Mouse (Mus musculus) liver, postnatal 0 days (tissue): ENCODE measurements around the gene Ddx39b.
A peak's percentile ranks its signal among the peaks of the same experiment; 100 is the strongest.

Experiments
- CTCF ChIP-seq: sonication (generic); IDR thresholded peaks from 2 replicates; pipeline ENCODE4 v1.5.1; 2016; ENCODE audit warnings: antibody characterized with exemption, low read depth
- EP300 ChIP-seq: IDR thresholded peaks from 2 replicates; pipeline ENCODE4 v1.6.1; 2016; ENCODE audit warnings: antibody characterized with exemption, low read depth, mild to moderate bottlenecking

DNA sequence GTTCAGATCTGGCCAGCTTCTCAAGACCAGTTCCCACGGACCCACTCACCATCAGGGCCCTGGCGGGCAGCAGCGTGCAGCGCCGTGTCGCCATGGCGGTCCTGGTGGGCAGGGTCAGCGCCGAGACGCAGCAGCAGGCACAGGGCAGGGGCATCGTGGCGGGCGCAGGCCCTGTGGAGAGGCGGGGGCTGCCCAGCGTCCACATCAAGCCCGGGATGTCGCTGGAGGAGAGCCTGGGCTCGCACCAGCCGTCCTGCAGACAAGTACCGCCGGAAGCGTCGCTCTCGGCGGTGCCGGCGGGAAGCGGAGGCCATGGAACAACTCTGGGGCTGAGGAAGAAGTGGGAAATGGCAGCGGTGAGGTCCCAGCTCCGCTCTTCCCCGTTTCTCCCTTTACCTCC, 6.6 kb upstream of the Ddx39b start:
- TF ChIP-seq CTCF = 0 out of 2 replicates have a peak, but pooled peaks have one; percentile 13
- no peak for TF ChIP-seq EP300
